Mouse (Mus musculus) layer of hippocampus, adult 9-10 months (tissue): ENCODE measurements around the gene Nanos1.

Experiments
- DNase-seq: peaks from one replicate; pipeline ENCODE4 v3.0.0; 2022; ENCODE audit warnings: low spot score

Nanos1 gene

DNA sequence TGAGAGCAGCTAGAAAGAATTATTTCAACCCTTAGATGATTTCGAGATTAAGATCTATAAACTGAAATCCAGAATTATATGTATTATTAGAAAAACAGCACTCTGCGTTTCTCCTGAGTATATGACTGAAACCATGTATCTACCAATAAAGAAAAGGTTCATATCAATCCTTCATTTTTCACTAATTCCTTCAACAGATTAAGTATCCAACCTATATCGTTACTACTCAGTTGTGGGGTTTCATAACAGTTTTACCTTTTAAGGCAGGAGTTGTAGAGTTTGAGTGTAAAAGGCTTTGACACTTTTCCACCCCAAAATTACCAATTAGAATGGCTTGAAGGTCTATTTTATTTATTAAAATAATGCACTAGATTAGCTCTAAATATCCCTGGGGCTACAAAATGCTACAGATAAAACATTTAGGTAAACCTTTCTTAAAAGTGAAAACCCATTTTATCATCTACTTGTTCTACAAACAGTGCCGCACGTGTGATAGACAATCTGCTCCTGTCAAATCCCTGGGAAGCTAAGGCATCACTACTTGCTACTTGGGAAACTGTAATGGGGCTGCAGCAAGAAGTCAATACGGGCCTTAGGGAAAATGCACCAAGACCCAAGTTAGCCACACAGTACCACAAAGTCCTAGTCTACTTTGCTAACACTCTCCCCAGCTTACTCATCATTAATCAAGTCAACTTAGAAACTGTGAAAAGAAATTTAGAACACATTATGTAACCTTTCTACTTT is 32.6 kb downstream of the Nanos1 start:
- DNase-seq, result no peak

- no peak for DNase-seq
These were observed 33.7 kb downstream of the Nanos1 start for GRCm38 (mm10) chr19:60789452-60789851.

- no peak for DNase-seq
These were observed 34.2 kb downstream of the Nanos1 start for GRCm38 (mm10) chr19:60789919-60790506.

DNA sequence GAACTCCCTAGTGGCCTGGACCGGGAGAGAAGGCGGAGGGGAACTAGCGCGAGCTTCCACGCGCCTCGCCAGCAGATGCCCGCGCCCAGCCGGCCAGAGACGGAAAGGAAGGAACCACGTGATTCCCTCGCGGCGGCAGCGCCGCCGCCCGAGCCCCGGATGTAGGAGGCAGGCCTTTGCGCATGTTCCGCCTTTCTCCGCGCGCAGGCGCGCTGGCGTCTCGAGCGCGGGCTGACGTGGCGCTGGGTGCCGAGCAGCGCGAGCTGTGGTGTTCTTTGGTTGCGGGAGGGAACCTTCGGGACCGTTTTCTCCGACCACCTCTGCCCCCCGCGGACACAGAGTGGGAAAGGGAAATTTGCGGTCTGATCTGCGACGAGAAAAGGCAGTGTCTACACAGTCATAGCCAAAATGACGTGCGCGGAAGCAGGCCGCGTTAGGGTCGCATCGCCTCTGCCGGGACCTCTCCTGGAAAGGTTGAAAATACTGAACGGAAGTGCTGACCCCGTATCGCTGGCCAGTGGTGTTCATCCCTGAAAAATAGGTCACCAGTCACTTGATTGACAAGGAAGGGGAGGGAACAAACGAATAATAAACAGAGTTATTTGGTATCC is 34.9 kb downstream of the Nanos1 start, which contains the start of gene Eif3a:
Gene Eif3a, minus strand, starts transcription at position 108 of the 611 bp plus-strand sequence.
- peak; percentile 75 for DNase-seq

GRCm38 (mm10) chr19:60791164-60791563 is 35.4 kb downstream of the Nanos1 start:
- no peak for DNase-seq

DNA sequence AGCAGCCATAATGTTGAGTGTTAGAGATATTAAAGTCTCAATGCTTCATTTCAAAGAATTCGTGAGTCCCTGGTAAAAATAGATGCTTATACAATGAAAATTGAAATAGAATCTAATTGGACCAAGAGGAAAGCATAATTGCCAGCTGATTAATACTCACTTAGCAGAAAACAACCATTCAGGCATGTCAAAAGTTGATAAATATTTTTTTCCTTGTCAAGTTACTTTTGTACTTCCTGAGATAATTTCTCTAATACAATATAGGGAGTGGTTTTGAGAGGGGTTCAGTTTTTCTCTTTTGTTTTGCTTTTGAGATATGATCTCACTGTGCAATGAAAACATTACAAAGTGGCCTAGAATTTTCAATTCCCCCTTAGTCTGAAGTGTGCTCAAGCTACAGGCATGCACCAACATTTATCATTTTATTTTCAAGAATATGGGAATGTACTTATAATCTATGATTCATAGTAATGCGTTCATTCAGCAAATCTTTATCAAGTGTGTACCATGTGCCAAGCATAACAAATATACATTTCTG is 37.5 kb downstream of the Nanos1 start:
- DNase-seq, result no peak

DNA sequence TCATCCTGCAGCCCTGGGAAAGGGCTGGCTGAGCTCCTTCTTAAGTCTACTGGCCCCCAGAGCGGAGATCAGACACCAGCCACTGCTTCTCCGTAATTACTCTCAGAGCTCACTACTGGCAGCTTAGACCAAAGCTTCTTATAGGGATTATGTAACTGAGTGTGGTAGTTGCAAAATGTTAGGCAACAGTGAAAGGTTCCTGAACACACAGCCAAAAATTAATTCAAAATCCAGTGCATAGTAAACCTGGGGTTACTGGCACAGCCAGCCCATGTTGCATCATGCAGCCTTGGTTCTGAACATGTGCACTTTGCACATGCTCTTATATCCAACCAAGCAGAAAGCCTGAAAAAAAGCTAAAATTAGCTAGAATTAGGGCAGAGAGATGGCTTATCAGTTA is 39.5 kb downstream of the Nanos1 start:
- DNase-seq, result no peak

- no peak for DNase-seq
These were observed 41.6 kb downstream of the Nanos1 start for GRCm38 (mm10) chr19:60797415-60797814.

DNA sequence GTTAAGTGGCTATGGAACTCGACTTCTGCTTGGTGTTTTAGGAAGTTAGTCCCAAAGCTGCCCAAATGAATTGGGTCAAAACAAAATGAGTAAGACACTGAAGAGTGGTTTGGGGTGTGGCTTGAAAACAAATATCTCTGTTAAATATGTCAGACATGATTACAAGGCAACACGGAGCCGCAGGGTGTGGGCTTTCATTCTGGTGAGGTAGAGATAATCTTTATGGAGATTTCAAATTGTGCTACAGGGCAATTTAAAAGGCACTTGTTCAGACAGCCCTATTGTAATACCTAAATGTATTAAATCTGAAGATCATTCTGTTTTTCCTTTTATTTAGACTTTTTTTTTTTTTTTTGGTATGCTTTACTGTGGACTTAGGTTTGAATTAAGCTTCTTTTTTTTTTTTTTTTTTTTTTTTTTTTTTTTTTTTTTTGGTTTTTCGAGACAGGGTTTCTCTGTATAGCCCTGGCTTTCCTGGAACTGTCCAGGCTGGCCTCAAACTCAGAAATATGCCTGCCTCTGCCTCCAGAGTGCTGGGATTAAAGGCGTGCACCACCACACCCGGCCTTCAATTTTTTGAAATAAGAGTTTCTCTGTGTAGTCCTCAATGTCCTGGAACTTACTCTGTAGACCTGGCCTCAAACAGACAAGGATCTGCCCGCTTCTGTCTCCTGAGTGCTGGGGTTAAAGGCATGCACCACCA is 44.2 kb downstream of the Nanos1 start:
- no peak for DNase-seq

DNA sequence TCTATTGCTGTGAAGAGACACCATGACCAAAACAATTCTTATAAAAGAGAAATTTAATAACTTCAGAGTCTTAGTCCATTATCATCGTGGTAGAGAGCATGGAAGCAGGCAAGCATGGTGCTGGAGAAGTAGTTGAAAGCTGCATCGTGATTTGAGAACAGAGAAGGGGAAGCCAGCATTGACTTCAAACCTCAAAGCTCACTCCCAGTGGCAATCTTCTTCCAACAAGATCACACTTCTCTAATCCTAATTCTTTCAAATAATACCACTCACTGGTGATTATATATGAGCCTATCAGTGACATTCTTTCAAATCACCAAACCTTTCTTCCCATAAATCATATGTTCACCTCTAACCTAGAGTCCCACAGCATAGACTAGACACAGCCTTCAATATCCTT is 49.1 kb downstream of the Nanos1 start:
- no peak for DNase-seq
